Mouse (Mus musculus): ENCODE measurements at regions not wholly inside any gene's neighbourhood (a gene's known extent, or its start where the extent isn't known, plus 50 kb on each side); places are given as distances from the start of the nearest gene placed in this dataset.
A peak's percentile ranks its signal among the peaks of the same experiment; 100 is the strongest.

DNA sequence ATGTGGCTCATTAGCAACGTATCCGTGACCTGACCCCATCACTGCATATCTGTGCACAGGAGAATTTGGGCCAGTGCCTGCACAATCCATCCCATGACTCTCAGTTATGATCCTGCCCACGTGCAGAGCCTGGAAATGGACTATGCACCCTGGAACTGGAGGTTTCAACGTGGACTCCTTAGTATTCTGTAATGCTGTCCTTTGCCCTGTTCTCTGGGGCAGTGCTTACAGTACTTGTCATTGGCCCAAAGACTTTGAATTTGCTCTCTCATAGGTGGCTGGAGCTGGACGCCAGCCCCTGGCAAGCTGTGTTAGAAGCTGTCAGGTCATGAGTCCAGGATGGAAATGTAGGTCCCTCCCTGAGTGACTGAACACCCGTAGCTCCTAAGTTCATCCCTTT is 269.9 kb upstream of the Mki67 start:
- DNase-seq (ENCODE audit: low spot score in 2 of 2), result no peak

DNA sequence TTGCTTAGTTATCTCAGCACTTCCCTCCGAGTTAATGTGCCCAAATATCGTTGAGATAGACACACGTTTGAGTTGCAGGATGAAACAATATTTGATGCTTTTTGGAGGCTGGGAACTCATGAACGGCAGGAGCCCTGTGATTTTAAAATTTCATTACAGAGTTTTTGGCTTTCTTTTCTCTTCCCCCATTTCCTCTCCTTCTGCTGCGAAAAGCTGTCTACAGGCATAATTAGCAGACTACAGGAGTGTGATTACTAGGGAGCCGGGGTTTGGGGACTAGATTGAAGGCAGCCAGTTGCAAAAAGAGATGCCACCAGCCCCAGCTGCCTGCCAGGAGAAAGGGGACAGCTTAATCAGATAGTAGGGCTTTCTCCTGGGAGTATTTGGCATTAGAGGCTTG is 274.2 kb upstream of the Mki67 start:
- peak in 1 of 2 experiments; percentile 38 for DNase-seq (ENCODE audit: low spot score in 2 of 2)

DNA sequence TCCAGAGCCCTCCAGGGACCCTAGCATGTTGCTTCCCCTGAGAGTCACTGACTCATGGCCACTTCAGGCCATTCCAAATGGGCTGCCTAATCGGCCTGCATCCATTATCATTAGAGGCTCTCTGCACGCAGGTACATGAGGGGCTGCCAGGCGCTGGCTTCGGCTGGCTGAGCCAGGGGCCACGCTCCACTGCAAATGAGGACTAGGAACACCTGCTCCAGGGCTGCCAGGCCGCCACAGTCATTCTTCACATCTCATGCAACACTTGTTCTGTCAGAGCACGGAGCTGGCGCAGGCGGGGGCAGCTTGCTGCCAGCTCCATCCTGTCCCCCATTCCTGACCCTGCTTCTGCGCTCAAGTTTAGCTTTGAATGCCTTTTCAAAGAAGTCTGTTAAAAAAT is 280.7 kb upstream of the Mki67 start:
- no peak for DNase-seq (ENCODE audit: low spot score in 2 of 2)

DNA sequence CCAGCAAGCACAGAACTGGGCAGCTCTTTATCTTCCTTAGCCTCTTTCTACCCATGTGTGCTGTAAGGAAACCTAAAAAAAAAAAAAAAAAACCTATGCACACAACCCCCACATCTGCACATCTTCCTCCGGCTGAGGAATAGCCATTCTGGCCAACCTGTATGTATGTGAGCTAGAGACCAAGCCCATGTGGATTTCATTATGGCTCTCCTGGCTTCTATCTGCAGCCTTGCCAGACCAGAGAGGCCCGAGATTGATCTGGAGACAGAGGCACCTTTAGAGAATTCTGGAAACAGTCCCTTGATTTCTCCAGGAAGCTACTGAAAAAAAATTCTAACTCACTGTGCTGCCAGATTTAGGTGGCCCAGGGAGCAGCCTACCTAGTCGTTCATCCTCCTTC is 281.5 kb upstream of the Mki67 start:
- no peak for DNase-seq (ENCODE audit: low spot score in 2 of 2)

DNA sequence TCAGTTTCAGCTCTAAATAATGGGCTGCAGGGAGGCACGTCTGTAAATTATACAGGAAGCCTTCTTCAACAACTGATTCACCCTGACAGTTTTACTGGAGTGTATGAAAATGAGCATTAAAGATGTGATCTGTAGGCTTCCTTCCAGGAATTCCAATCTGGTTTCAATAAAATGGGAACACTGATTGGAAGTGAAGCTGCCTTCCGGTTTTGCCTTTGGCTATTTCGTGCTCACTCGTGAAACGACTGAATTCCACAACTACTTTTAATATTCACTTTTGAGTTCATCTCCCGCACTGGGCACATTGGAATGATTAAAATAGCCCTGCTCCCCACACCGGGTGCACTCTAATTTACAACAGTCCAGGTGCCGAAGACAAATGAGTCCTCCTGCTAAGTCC is 286.2 kb upstream of the Mki67 start:
- no peak for DNase-seq (ENCODE audit: low spot score in 2 of 2)

DNA sequence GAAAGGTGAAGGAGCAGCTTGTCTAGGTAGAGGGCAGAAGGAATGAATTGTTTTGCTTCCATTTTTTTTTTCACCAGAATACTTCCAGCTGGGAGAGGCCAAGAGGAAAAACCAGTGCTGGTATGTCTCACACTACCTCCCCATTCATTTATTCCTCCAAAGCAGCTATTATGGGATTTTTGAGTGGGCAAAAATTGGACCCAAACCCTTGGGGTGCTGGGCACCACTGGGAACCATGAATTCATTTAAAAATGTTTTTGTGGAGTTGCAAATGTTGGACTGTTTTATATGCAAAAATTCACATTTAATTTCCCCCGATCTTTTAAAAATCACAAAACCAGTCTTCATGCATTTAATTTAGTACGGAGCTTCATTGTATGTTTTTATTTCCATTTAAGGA is 287.1 kb upstream of the Mki67 start:
- no peak for DNase-seq (ENCODE audit: low spot score in 2 of 2)

DNA sequence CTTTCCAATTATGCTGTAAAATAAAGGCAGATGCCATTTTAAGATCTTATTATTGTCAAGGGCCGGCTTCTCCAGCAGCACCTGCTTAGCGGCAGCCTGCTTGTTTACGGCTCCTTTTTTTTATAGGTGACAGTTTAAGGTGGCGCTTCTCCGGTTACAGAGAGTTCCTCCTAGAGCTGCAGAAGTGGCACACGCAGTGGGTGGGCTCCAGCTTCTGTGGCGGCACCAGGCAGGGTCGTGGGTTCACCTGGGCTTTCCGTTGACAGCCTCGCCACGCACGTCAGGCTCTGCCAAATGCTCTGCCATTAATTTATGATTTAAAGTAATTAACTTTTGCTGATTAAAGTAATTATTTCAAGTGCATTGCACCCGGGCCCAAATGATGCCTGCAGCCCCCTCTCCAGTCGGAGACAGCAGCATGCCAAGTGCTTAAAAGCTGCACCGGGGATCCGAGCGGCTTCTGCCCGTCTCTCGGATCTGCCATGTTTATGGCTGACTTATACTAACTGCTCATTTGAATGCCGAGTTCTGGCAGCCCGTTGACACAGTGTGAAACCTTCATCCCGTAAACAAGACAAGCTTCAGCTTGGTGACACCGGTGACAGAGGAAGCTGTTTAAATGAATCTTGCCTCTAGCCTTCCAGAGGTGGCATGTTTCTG is 291.8 kb upstream of the Mki67 start:
- DNase-seq (ENCODE audit: low spot score in 2 of 2), result no peak

DNA sequence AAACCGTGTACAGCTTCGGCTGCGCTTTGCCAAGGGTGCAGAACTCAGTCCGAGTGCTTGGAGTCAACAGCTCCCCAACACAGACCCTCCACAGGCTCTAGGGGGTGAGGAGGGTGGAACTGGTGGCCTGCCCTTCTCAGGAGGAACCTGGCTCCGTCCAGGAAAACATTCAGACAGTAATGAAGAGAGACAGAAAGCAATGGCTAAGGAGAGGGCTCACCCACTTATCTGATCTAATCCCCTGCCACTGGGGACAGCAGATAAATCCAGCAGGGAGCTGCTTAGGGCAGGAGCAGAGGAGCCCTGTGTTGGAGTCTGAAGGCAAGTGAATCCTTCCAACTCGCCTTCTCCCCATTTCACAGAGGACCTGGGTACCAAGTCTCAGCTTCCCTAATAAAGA is 292.3 kb upstream of the Mki67 start:
- no peak for DNase-seq (ENCODE audit: low spot score in 2 of 2)

DNA sequence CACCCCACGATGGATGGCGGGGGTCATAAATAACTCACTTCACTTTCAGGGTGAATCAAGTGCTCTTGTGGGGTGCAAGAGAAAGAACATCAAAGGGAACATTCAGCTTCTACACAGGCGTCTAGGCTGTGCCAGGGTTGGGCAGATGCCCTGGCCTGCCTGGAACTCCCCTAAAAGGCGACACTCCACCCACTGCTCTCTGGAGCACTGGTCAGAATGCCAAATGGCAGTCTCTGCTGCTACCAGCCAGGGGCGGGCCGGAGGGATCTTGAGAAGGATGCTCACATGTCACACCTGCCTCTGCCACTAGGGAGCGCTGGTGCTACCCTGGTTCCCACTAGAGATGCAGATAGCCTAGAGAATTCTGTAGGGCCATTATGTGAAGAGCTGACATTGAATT is 293.9 kb upstream of the Mki67 start:
- peak; percentile 82 to 85 for DNase-seq (ENCODE audit: low spot score in 2 of 2)

DNA sequence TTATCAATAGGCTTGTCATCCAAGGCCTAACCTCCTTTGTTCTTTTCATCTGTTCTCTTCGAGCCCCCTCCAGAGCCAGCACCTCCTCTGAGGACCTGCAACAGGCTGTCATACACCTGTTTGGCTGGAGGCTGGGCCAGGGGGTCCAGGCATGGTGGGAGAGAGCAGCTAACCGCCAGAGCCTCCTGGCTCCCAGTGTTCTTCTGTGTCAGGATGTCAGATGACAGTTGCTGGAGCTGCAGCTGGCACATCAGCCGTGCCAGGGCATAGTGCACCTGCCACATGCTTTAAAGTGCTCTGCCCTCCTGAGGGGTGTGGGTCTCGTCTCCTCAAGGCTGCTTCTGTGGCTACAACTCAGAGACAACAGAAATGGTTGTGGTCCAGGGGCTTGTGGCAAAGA is 298.5 kb upstream of the Mki67 start:
- DNase-seq (ENCODE audit: low spot score in 2 of 2), result no peak

DNA sequence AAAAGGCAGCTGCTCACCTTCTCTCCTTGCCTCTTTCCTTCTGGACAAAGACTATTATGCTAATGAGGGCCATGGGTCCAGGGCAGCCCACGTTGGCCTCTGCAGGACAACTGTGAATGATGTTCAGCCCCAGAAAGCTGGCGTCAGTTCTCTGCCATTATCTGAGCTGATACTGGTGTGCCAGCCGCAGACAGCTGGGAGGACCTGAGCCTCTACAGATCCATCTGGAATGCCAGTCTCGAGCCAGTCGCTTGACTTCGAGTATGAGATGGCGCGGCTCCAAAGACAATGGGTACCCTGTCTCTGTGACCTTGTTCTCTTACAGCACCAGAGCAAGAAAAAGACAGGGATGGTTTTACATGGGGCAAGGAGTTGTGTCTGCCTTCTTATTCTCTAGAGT is 300.8 kb upstream of the Mki67 start:
- DNase-seq (ENCODE audit: low spot score in 2 of 2), result no peak

DNA sequence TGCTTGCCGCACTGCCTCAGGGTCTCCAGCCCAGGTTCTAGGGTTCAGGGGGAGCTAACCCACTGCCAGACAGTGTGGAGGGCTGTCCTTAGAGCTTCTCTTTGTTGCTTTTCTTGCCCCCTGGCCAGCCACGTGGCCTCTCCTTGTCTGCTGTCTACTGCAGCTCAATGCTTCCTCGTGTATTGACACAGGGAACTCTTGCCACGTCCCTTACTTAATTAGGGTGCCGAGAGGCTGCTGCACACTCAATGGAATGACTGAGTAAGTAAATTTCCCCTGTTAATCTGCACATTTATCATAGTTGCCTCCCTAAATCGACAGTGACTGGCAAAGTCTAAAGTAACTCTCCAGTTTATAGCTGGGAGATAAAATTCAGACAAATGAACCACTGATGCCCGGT is 304.4 kb upstream of the Mki67 start:
- DNase-seq (ENCODE audit: low spot score in 2 of 2), result no peak

DNA sequence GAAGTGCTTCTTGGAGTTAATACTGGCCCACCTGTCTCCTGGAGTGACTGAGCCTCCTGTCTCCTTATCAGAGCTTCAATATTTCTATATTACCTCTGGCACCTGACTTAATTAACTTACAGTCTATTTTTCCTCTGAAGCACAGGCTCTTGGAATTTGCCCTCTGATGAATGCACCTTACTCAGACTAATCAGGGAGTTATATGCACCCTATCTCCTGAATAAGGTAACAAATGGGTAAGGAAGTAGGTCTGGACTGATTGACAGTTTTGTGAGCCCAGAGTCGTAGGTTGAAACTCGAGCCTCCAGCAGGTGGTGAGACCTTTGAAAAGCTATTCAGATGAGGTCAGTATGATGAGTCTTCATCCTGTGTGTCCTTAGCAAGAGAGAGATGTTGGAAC is 304.9 kb upstream of the Mki67 start:
- no peak for DNase-seq (ENCODE audit: low spot score in 2 of 2)

DNA sequence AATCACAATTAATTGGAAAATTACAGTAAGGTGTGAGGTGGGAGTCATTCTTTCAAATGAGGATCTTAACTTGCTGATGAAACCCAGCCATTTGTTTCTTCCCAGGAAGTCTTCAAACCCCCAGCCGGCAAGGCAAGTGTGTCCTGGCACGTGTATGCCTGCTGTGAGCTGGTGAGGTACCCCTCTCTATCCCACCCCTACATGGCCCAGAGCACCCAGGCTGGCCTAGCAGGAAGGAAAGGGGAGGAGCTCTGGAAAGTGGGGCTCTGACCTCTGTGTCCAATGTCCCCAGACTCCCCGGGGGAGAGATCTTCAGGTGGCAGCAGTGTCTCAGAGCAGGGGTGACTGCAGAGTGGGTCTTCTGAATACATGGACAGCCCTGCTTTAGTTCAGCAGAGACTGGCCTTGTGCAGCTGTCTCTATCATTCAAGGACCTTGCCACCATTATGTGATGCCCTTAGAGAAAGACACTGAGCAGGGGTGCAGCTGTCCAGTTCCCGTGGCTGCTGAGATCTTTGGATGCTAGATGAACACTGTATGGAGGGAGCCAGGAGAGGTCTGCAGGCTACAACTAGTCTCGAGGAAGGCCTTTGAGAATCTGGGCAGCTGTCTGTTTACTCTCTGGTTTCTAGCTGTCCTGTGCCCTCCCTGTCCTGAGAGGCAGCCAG is 306.8 kb upstream of the Mki67 start:
- DNase-seq (ENCODE audit: low spot score in 2 of 2), result no peak

DNA sequence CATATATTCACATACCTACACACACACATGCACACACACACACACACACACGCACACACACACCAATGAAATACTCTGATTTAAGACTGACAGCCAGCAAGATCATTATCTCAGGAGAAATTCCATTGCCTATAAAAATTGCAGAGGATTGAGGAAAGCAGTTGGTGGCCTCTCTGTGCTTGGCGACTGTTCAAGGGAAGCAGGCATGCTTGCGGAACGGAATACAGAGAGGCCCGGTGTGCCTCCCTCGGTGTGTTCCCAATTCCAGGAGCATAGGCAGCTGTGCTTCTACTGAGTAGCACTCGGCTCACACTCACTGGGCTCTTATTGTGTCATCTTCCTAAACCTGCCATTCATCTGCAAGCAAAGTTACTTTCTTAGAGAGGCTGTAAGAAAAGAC is 310.3 kb upstream of the Mki67 start:
- peak; percentile 55 to 60 for DNase-seq (ENCODE audit: low spot score in 2 of 2)

DNA sequence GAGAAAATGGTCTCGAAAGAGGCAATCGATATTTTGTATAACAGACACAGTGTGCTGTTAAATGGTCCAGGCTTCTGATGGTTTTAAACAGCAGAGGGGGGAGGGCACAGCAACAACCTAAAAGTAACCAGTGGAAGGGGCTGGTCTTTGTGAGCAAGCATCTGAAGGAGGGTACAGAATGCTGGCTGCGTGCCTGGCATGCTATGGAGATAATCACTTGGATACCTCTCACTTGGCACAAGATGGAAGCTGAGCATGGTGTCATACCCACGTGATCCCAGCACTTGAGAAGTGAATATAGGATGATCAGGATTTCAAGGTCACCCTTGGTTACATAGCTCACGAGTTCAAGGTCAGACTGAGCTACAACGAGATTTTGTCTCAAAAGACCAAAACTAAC is 315.9 kb upstream of the Mki67 start:
- DNase-seq (ENCODE audit: low spot score in 2 of 2), result peak in 1 of 2 experiments; percentile 38

DNA sequence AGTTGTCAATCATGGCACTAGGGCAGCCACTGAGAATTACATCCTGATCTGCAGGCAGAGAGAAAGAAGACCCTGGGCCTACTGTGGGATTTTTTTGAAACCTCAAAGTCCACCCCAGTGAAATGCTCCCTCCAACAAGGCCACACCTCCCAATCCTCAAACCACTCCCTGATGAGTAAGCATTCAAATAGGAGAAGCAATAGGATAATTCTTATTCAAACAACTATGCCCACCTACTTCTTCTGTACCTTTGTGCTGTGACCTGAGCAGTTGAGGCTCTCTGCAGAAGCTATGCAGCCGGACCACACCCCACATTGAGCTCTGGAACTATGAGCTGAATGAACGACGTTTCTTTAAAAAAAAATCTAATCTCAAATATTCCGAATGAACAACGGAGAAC is 317.4 kb upstream of the Mki67 start:
- no peak for DNase-seq (ENCODE audit: low spot score in 2 of 2)

DNA sequence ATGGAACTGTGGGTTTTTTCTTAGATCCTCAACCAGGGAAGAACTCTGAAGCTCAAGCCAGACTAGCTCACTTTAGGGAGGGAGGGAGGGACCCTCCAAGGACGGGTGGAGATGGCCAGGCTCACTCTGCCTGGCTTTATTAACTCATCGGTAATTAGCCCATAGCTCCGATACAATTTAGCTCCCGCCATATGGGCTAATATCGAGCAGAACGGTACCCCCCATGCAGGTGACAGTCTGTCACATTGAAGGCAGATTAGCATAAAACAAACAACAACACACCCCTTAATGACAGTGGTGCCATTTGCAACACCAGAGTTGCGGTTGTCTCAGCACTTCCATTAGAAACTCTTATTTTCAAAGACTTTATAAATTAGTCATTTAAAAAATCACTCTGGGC is 319.6 kb upstream of the Mki67 start:
- DNase-seq (ENCODE audit: low spot score in 2 of 2), result no peak

DNA sequence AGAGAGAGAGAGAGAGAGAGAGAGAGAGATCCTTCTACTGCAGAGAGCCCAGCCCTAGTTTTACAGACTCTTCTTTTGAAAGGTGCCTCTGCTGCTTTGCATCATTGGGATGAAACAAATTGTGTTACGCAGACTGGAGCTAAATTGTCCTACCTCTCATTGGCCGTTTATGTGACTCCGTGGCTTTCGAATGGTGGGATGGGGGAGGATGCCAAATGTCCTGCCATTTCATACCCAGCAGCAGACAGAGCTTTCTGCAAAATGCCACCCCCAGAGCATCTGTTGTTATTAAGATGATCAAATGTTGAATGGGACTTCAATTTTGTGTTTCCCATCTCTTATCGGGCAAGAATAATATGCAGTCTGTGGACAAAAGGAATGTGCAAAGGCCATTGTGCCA is 321.9 kb upstream of the Mki67 start:
- no peak for DNase-seq (ENCODE audit: low spot score in 2 of 2)

DNA sequence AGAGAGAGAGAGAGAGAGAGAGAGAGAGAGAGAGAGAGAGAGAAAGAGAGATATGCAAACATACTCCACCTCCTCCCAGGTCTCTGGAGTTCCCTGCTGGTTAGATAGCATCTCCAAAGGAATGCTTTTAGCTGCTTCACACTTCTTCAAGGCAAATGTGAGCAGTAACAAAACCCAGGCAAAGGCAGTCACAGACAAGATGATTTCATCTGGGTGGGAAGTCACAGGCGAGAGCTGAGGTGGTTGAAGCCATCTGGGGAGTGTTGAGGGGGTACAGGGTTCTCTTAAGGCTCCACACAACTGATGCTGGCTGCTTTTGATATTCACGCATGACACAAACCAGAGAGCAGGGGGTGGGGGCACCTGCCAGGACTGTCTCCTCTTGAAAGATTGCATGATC is 322.7 kb upstream of the Mki67 start:
- no peak for DNase-seq (ENCODE audit: low spot score in 2 of 2)

DNA sequence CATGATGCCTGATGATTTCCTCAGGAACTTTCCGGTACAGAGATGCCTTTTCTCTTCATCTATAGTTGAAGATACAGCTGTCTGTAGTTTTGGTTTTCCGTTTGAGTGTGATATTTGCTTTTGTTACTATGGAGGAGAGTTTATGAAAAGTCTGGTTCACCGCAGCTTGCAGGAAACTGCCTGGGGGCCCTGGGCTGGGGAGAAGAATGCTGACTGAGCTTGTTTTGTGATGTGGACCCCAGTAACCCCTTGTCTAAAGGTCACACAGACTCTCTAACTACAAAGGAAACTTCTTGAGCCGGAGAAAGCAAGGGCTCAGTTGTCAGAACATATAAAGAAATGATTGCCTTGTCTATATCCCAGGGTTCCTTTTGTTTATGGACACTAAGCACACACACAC is 325.8 kb upstream of the Mki67 start:
- DNase-seq (ENCODE audit: low spot score in 2 of 2), result no peak

DNA sequence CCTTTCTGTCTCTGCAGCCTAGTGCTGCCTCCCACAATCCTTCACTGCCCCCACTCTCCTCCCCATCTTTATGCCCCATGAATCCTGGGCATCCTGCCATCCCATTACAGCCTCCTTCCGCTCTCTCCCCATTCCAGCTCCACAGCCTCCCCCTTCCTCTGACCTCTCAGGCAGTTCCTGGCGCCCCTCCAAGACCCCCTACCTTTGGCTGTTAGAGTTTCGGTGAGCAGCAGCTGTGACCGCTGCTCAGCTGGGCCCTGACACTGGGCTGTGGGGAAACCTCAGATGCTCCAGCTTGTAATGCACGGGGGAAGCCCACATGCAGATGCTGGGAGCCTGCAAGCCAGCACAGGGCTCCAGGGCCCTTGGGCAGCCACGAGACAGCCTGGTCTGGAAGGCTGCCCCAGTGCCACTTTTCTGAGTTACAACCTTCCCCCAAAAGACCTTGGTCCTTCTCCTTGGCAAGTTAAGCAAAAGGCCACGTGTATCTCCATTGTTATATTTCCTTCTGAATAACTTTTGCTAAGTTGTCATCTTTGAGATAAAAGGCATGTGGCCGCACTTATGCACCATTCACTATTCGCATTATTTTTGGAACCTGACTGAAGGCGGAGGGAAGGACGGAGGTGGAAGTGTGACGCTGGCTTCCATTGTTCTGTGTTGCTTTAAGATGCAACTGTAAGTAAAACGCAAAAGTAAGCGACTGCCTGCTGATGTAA is 330.6 kb upstream of the Mki67 start:
- peak; percentile 86 to 87 for DNase-seq (ENCODE audit: low spot score in 2 of 2)

DNA sequence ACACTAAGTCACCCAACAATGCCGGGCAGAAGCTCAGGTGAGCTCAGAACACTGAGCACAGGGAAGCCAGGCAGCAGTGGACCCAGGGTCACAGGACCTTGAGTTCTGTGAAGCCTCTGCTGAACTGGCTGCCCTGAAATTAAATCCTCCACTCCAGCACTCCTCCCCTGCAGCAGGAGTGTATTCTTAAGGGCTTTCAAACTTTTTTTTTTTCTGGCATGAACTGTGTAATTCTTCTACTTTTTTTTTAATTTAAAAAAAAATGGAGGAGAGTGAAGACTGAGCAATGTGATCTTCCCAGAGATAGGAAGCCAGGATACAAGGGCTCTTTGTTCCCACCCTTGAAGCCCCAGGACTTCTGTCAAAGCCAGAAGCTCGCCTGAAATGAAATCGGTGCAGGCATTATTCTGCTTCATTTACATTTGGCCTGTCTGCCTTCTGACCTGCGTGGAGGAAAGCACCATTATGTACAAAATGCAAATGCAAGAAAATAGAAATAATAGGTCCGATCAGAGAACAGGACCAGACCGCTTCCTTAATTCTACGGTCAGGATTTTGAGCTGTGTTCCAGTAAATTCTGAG is 331.3 kb upstream of the Mki67 start:
- DNase-seq (ENCODE audit: low spot score in 2 of 2), result no peak

Measured in right cerebral cortex, postnatal 10 days (tissue).